Mouse (Mus musculus) ES-E14 (cell line): Measurements from ENCODE around the gene Gtdc1.

Experiments
- CHD2 ChIP-seq: IDR thresholded peaks from 2 replicates; pipeline ENCODE4 v1.6.1; 2014; ENCODE audit warnings: mild to moderate bottlenecking, low read depth, low read length, inconsistent platforms
- HCFC1 ChIP-seq: IDR thresholded peaks from 2 replicates; pipeline ENCODE4 v1.6.1; 2012; ENCODE audit warnings: low read length, inconsistent platforms, borderline replicate concordance; ENCODE audit not compliant: insufficient read depth
- MAFK ChIP-seq: IDR thresholded peaks from 2 replicates; pipeline ENCODE4 v1.6.1; 2014; ENCODE audit warnings: mild to moderate bottlenecking, low read depth, low read length, inconsistent platforms; ENCODE audit not compliant: insufficient read depth
- ZC3H11A ChIP-seq: IDR thresholded peaks from 2 replicates; pipeline ENCODE4 v1.6.1; 2012; ENCODE audit warnings: low read depth, mild to moderate bottlenecking, inconsistent platforms, low read length, borderline replicate concordance
- ZNF384 ChIP-seq: IDR thresholded peaks from 2 replicates; pipeline ENCODE4 v1.6.1; 2012; ENCODE audit warnings: low read depth, low read length, inconsistent platforms

GRCm38 (mm10) chr2:44628778-44629177, 298.7 kb downstream of the Gtdc1 start:
- TF ChIP-seq MAFK (no peak), ZC3H11A (no peak), HCFC1 (no peak), ZNF384 (no peak), CHD2 (no peak)
